Mouse (Mus musculus): ENCODE data around the gene Ifit1bl1.

The Ifit1bl1 gene

DNA sequence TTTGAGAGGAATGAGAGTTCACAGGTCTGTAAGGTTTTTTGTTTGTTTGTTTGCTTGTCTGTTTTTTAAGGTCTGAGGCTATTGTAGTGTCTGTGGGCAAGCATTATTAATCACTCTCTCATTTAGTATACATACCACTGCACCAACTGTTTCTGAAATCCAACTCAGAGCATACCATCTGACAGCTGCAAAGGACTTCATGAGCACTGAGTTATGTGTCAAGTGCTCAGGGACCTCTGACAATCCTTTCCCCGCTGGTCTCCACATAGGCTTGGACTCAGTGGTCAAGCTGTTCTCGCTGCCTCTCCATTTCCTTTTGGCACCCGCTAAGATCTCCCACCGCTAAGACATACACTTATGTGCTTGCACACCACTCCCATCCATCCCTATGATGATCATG is 55.5 kb downstream of the Ifit1bl1 start:
- DNase-seq (ENCODE audit: low spot score in 2 of 2): no peak

All from urinary bladder, postnatal 4 days (tissue).